ENCODE assay signal across 9 mouse cellular contexts in the genomic region with DNA sequence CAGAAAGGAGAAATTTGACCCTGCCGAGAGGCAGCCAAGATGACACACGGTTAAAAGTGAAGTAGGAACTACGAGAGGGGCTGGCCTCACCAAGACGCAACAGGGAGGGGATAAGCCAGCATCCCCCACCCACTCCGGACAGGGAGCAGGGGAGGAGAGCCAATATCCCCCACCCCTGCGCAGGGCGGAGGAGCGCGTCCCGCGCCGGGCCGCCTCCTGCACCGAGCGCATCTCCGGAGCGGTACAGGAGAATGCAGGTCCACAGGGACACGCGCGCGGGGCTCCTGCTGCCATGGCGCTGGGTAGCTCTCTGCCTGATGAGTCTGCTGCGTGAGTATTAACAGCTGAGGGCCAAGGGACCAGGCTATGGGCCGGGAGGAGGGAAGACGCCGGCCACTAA. TPM values are rescaled to one million over a fixed set of nuclear protein-coding genes. Genes with fewer than 3 reads are reported as not detected.
DNase-seq lines count a peak whose midpoint lies in the region; ATAC-seq and TF ChIP-seq lines count a peak whose summit lies in the region.
"Had no signal": no experiment of that assay in that cellular context is flagged by ENCODE, and none has a peak within 500 bp of the region (broad histone marks: within the 10 kb centered on the region; RNA-seq: fewer than 3 reads in every experiment).

Gene Cd34 (plus strand): TSS at position 105 of the 400 bp plus-strand sequence.

- H3K36me3 ChIP-seq in hindbrain, postnatal 0 days (ENCODE audit: insufficient read depth, low read length): no peaks in the 10 kb centered on the region

- H3K27ac ChIP-seq in hindbrain, postnatal 0 days: no peak within 1 kb of the TSS

- TF ChIP-seq POLR2A in brain, embryonic 14.5 days (IDR thresholded peaks at IDR 0.05; ENCODE audit: borderline replicate concordance, extremely low read depth, insufficient read depth, insufficient read length, poor library complexity, severe bottlenecking): no peak

- H3K9ac ChIP-seq in hindbrain, postnatal 0 days (replicated peaks; ENCODE audit: low read length): peak within 1 kb of the TSS; percentile 51

- H3K4me2 ChIP-seq in hindbrain, postnatal 0 days (ENCODE audit: low read depth, low read length): peak within 1 kb of the TSS; percentile 89

- TF ChIP-seq CTCF in brain, embryonic 14.5 days (IDR thresholded peaks at IDR 0.05; ENCODE audit: borderline replicate concordance, extremely low read depth, insufficient read depth, insufficient read length): no peak
- no peak for TF ChIP-seq CTCF in hindbrain, postnatal 0 days (IDR thresholded peaks at IDR 0.05; ENCODE audit: low read depth)

- H3K9me3 ChIP-seq in hindbrain, postnatal 0 days (ENCODE audit: low read length): no peaks in the 10 kb centered on the region

- peak within 1 kb of the TSS; percentile 49 for H3K4me3 ChIP-seq in hindbrain, postnatal 0 days (ENCODE audit: low read length)
- H3K4me3 ChIP-seq: erythroblast, embryonic 14.5 days had no signal

- DNase-seq in Muller cell, postnatal 12 days (ENCODE audit: inconsistent ontology term): peak; percentile 36
- peak; percentile 28 for DNase-seq in brain, embryonic 14.5 days (ENCODE audit: low read depth)
- peak; percentile 87 for DNase-seq in gastrocnemius, postnatal 25 days
- peak; percentile 13 for DNase-seq in hindbrain, postnatal 0 days (ENCODE audit: low spot score)
- DNase-seq in left cerebral cortex, postnatal 14 days (ENCODE audit: low spot score in 2 of 2): peak in 1 of 2 experiments; percentile 34
- peak; percentile 16 for DNase-seq in right cerebral cortex, postnatal 4 days
- no peak for DNase-seq in B cell, adult 2 months

- intact Hi-C loops in left cerebral cortex, postnatal 14 days (cut with DNase I): no loop called here

- 1% methylated on average over 26 of the region's 26 CpGs for WGBS in hindbrain, postnatal 0 days

- H3K4me1 ChIP-seq in hindbrain, postnatal 0 days (ENCODE audit: insufficient read depth, low read length): peaks cover 4% of the 10 kb centered on the region; the same call in 1 of the 2 replicates

- peaks cover 3% of the 10 kb centered on the region; the same call in 1 of the 2 replicates for H3K27me3 ChIP-seq in hindbrain, postnatal 0 days (ENCODE audit: insufficient read depth, low read length)

- ATAC-seq in hindbrain, postnatal 0 days: 0 out of 2 replicates have a peak, but pooled peaks have one; percentile 43
- ATAC-seq in megakaryocyte, adult 5-6 weeks (ENCODE audit: poor library complexity, severe bottlenecking): peak; percentile 76

RNA-seq across cellular contexts. Expression of gene Cd34, which starts in this region (rescaled TPM):
- polyA plus RNA-seq in brain, embryonic 14.5 days (2012; rRNA removed): 27.9 and 33.1 TPM in 2 replicates
- 10 to 100 TPM; 43.0 to 50.7 TPM for total RNA-seq in gastrocnemius, postnatal 25 days (2021)
- 21.6 and 33.1 TPM in 2 replicates for total RNA-seq in hindbrain, postnatal 0 days (2014; rRNA removed)
- 23.5 and 24.3 TPM in 2 replicates for polyA plus RNA-seq in hindbrain, postnatal 0 days (2015; fragmentation: Nextera tagmentation; extraction: Ambion mirVana)
- total RNA-seq in left cerebral cortex, postnatal 14 days (2021): 10 to 100 TPM; 49.2 to 55.2 TPM
- total RNA-seq in megakaryocyte, adult 5-6 weeks (2015): 11.7 and 15.8 TPM in 2 replicates
- 21.0 and 21.2 TPM in 2 replicates for total RNA-seq in megakaryocyte, adult 5-6 weeks (2017)

Comparison
In these comparisons a context has a peak if more than half of its experiments do, and no peak if none do; other contexts are left out.
1. DNase-seq: peak in Muller cell, postnatal 12 days (single experiment), brain, embryonic 14.5 days (single experiment), gastrocnemius, postnatal 25 days (single experiment), hindbrain, postnatal 0 days (single experiment) and right cerebral cortex, postnatal 4 days (single experiment); none in B cell, adult 2 months (0 of 2).